Mouse (Mus musculus) inflammation-experienced regulatory T-cells, adult 6 months (primary cell): Measurements from ENCODE around the gene Ap2b1. TPM values are rescaled to one million over a fixed set of nuclear protein-coding genes. Genes with fewer than 3 reads are reported as not detected.

Experiments used
- ATAC-seq: one replicate; pipeline ENCODE4 v1.8.0; 2017
- polyA plus RNA-seq, 3 experiments: library from polyadenylated mRNA; unstranded; fragments of 100-300 nt; shearing (Covaris generic); gene quantifications; one replicate each; pipeline ENCODE4 v1.2.1; 2017

Gene Ap2b1
- polyA plus RNA-seq, 3 experiments from 2014 or later, result 57.2 to 59.1 (median 57.7) TPM

- ATAC-seq, result no peak
Measured at GRCm38 (mm10) chr11:83445001-83445400, 146.2 kb downstream of the Ap2b1 start.

GRCm38 (mm10) chr11:83447612-83448011 is 148.8 kb downstream of the Ap2b1 start:
- ATAC-seq, result no peak

GRCm38 (mm10) chr11:83448021-83448926 is 149.4 kb downstream of the Ap2b1 start:
- no peak for ATAC-seq

- no peak for ATAC-seq
Measured at GRCm38 (mm10) chr11:83448927-83449236, 150.1 kb downstream of the Ap2b1 start.

- no peak for ATAC-seq
Measured at GRCm38 (mm10) chr11:83449298-83449697, 150.5 kb downstream of the Ap2b1 start.

- ATAC-seq, result no peak
Measured at GRCm38 (mm10) chr11:83450550-83450949, 151.7 kb downstream of the Ap2b1 start.

GRCm38 (mm10) chr11:83451281-83451680 is 152.5 kb downstream of the Ap2b1 start:
- ATAC-seq, result no peak

GRCm38 (mm10) chr11:83454548-83454947 is 155.7 kb downstream of the Ap2b1 start:
- no peak for ATAC-seq

Other genes starting within 250 kb of the Ap2b1 start
- gene Slfn2, start 233.9 kb upstream of the Ap2b1 start, polyA plus RNA-seq, result 100 to 1,000 TPM; 817 to 952 (median 818) TPM
- 100 to 1,000 TPM; 143 to 239 (median 228) TPM for gene Slfn1, start 182.2 kb upstream of the Ap2b1 start, polyA plus RNA-seq
- under 1 TPM; 0.24 to 0.35 (median 0.26) TPM for gene Slfn4, start 123.8 kb upstream of the Ap2b1 start, polyA plus RNA-seq
- 1 to 10 TPM; 2.5 to 4.4 (median 3.8) TPM for gene Slfn3, start 107.7 kb upstream of the Ap2b1 start, polyA plus RNA-seq
- gene Slfn14, start 12.3 kb upstream of the Ap2b1 start, polyA plus RNA-seq, result under 1 TPM in 1 of 3 experiments, not detected in 2; 0.09 TPM
- 10 to 100 TPM in 2 of 3 experiments, 1 to 10 TPM in 1; 8.4 to 15.4 (median 13.2) TPM for gene Pex12, start 3.6 kb downstream of the Ap2b1 start, polyA plus RNA-seq
- gene Rasl10b, start 110.1 kb downstream of the Ap2b1 start, polyA plus RNA-seq, result not detected
- gene Gas2l2, start 130.4 kb downstream of the Ap2b1 start, polyA plus RNA-seq, result not detected
- 1 to 10 TPM in 1 of 3 experiments, under 1 TPM in 1, not detected in 1; 0.48 to 1.6 TPM for gene 1700020L24Rik, start 138.7 kb downstream of the Ap2b1 start, polyA plus RNA-seq
- gene Mmp28, start 164.0 kb downstream of the Ap2b1 start, polyA plus RNA-seq, result not detected
- gene Taf15, start 174.1 kb downstream of the Ap2b1 start, polyA plus RNA-seq, result 10 to 100 TPM; 17.8 to 20.6 (median 19.4) TPM
- 1 to 10 TPM in 1 of 3 experiments, under 1 TPM in 1, not detected in 1; 0.24 to 6.5 TPM for gene Heatr9, start 223.2 kb downstream of the Ap2b1 start, polyA plus RNA-seq
- gene Ccl5, start 231.5 kb downstream of the Ap2b1 start, polyA plus RNA-seq, result 1,000 to 10,000 TPM in 1 of 3 experiments, 100 to 1,000 TPM in 2; 180 to 6,393 (median 256) TPM